ENCODE assay signal across 8 mouse cellular contexts in genomic region chr6:115853091-115853813, GRCm38 (mm10). TPM values are rescaled to one million over a fixed set of nuclear protein-coding genes. Genes with fewer than 3 reads are reported as not detected.
DNase-seq lines count a peak whose midpoint lies in the region; ATAC-seq lines count a peak whose summit lies in the region.

Gene Mbd4 (minus strand): TSS chr6:115853371.
Gene Ift122 (plus strand): TSS chr6:115853470.

- H3K27me3 ChIP-seq in hindbrain, embryonic 14.5 days (ENCODE audit: control insufficient read depth, insufficient read depth, low read length) = no peaks in the 10 kb centered on the region

- H3K9me3 ChIP-seq in hindbrain, embryonic 14.5 days (ENCODE audit: control insufficient read depth, low read length) = no peaks in the 10 kb centered on the region

- under 1% methylated on average over 51 of the region's 51 CpGs for WGBS in hindbrain, embryonic 14.5 days

- peak within 1 kb of the TSS; percentile 55 for H3K4me2 ChIP-seq in hindbrain, embryonic 14.5 days (replicated peaks)

- peak within 1 kb of the TSS; percentile 48 for H3K4me3 ChIP-seq in hindbrain, embryonic 14.5 days (replicated peaks; ENCODE audit: low read length)

- DNase-seq in R1 (ENCODE audit: low read depth, low spot score) = peak; percentile 100
- peak; percentile 96 to 98 for DNase-seq in cerebellum, postnatal 25 days
- peak; percentile 93 to 97 for DNase-seq in frontal cortex, postnatal 25 days (ENCODE audit: low spot score in 2 of 2)
- DNase-seq in hindbrain, embryonic 14.5 days (ENCODE audit: low spot score) = peak; percentile 99
- peak; percentile 98 to 99 for DNase-seq in layer of hippocampus, postnatal 36 days
- DNase-seq in lung, postnatal 36 days = peak; percentile 99
- DNase-seq in retina, postnatal 1 day = peak; percentile 100
- peak; percentile 87 to 98 for DNase-seq in urinary bladder, adult 18-20 months (ENCODE audit: low spot score in 2 of 2)

- peak within 1 kb of the TSS; percentile 46 for H3K9ac ChIP-seq in hindbrain, embryonic 14.5 days

- H3K4me1 ChIP-seq in hindbrain, embryonic 14.5 days (replicated peaks; ENCODE audit: control insufficient read depth, insufficient read depth, low read length) = peaks cover 13% of the 10 kb centered on the region

- peak within 1 kb of the TSS; percentile 81 for H3K27ac ChIP-seq in hindbrain, embryonic 14.5 days

- peak; percentile 99 for ATAC-seq in hindbrain, embryonic 14.5 days (ENCODE audit: low FRiP score)

- peaks cover 10% of the 10 kb centered on the region for H3K36me3 ChIP-seq in hindbrain, embryonic 14.5 days (replicated peaks; ENCODE audit: control insufficient read depth, insufficient read depth)

RNA-seq across cellular contexts. Expression of gene Mbd4, which starts in this region (rescaled TPM):
- 7.1 and 8.4 TPM in 2 replicates for polyA plus RNA-seq in hindbrain, embryonic 14.5 days (2014; fragmentation: Nextera tagmentation; extraction: Ambion mirVana)
- total RNA-seq in layer of hippocampus, postnatal 36 days (2021) = 1 to 10 TPM; 5.0 to 6.8 TPM

RNA-seq across cellular contexts. Expression of gene Ift122, which starts in this region (rescaled TPM):
- polyA plus RNA-seq in hindbrain, embryonic 14.5 days (2014; fragmentation: Nextera tagmentation; extraction: Ambion mirVana) = 26.2 and 28.5 TPM in 2 replicates
- 10 to 100 TPM; 31.6 to 35.3 TPM for total RNA-seq in layer of hippocampus, postnatal 36 days (2021)

Comparison
In these comparisons a context has a peak if more than half of its experiments do, and no peak if none do; other contexts are left out.
1. Peak in every context shown above with its lines: DNase-seq, ATAC-seq, H3K4me3 ChIP-seq and H3K27ac ChIP-seq.